16 mouse cellular contexts compared by ENCODE assay signal in the genomic region with DNA sequence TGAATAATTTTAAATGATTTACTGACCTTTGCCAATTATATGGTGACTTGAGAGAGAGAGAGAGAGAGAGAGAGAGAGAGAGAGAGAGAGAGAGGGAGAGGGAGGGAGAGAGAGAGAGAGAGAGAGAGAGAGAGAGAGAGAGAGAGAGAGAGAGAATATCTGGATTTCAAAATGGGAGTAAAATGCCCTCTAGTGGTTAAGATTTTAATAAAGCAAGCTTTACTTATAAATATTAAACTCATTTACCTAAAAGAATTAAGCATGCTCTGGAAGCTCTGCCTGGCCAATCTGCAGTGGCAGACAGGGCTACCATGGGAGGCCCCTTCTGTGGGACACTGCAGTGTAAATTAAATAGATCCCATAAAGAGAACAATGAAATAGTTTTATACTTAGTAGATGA.
DNase-seq lines count a peak whose midpoint lies in the region; ATAC-seq and TF ChIP-seq lines count a peak whose summit lies in the region.
"Had no signal": no experiment of that assay in that cellular context is flagged by ENCODE, and none has a peak within 500 bp of the region (broad histone marks: within the 10 kb centered on the region; RNA-seq: fewer than 3 reads in every experiment).

No protein-coding gene starts in this region.

- TF ChIP-seq CTCF in heart, adult 2 months (IDR thresholded peaks at IDR 0.05): peak; percentile 49
- peak in 1 of 2 experiments; percentile 27; a peak in 1 of 4 replicates for TF ChIP-seq CTCF in CH12.LX (conservative IDR thresholded peaks at IDR 0.05 in 1 of 2, IDR thresholded peaks at IDR 0.05 in 1 of 2; ENCODE audit: low read depth in 2 of 2, low read length in 2 of 2)

- TF ChIP-seq RAD21 in CH12.LX (IDR thresholded peaks at IDR 0.05; ENCODE audit: low read depth, low read length): no peak; the same call in none of the 2 replicates

- H3K4me3 ChIP-seq in heart, adult 2 months: no peak overlapping the region
- H3K4me3 ChIP-seq in limb, embryonic 14.5 days (replicated peaks; ENCODE audit: low read length): no peak overlapping the region
- no peak overlapping the region for H3K4me3 ChIP-seq in limb, embryonic 10.5 days
- no peak overlapping the region for H3K4me3 ChIP-seq in CH12.LX (replicated peaks in 1 of 3; ENCODE audit: low read depth in 2 of 3, low read length in 2 of 3, poor library complexity in 1 of 3)
- H3K4me3 ChIP-seq: embryonic facial prominence, embryonic 13.5 days; forebrain, embryonic 10.5 days; hindbrain, embryonic 13.5 days; limb, embryonic 15.5 days had no signal

- H3K36me3 ChIP-seq in heart, adult 2 months (ENCODE audit: control insufficient read depth, insufficient read depth, low read length): no peaks in the 10 kb centered on the region
- no peaks in the 10 kb centered on the region for H3K36me3 ChIP-seq in limb, embryonic 14.5 days (ENCODE audit: control insufficient read depth, insufficient read depth, low read length)
- H3K36me3 ChIP-seq in limb, embryonic 10.5 days: no peaks in the 10 kb centered on the region
- no peaks in the 10 kb centered on the region for H3K36me3 ChIP-seq in CH12.LX (replicated peaks in 1 of 2; ENCODE audit: control insufficient read depth in 1 of 2, insufficient read depth in 1 of 2, low read length in 1 of 2)
- H3K36me3 ChIP-seq: embryonic facial prominence, embryonic 13.5 days; forebrain, embryonic 10.5 days; hindbrain, embryonic 13.5 days; limb, embryonic 15.5 days had no signal

- no peak overlapping the region for H3K4me2 ChIP-seq in limb, embryonic 14.5 days (replicated peaks; ENCODE audit: low read depth, low read length, severe bottlenecking)
- H3K4me2 ChIP-seq in CH12.LX (ENCODE audit: insufficient read depth, low read depth, poor library complexity, severe bottlenecking): no peak overlapping the region
- H3K4me2 ChIP-seq: embryonic facial prominence, embryonic 13.5 days; hindbrain, embryonic 13.5 days; limb, embryonic 15.5 days had no signal

- ATAC-seq in limb, embryonic 14.5 days (ENCODE audit: low FRiP score, low read depth): no peak

- DNase-seq in heart, adult 2 months: no peak
- DNase-seq in heart, postnatal 4 days: no peak
- peak; percentile 38 for DNase-seq in limb, embryonic 14.5 days (ENCODE audit: low spot score)
- DNase-seq in limb, embryonic 10.5 days (ENCODE audit: low spot score): no peak
- no peak for DNase-seq in CH12.LX (ENCODE audit: extremely low read depth)
- DNase-seq in adipocyte (ENCODE audit: low spot score): peak; percentile 19
- DNase-seq in B cell, adult 2 months: no peak
- DNase-seq in spleen, adult 18-20 months: no peak
- DNase-seq: adrenal gland, adult 8-10 months; kidney, adult 2 months; lung, adult 2 months; thymus, postnatal 4 days had no signal

- no peaks in the 10 kb centered on the region for H3K27me3 ChIP-seq in heart, adult 2 months (ENCODE audit: control insufficient read depth, insufficient read depth, low read length)
- H3K27me3 ChIP-seq in limb, embryonic 14.5 days (ENCODE audit: control insufficient read depth, insufficient read depth, low read length): no peaks in the 10 kb centered on the region
- no peaks in the 10 kb centered on the region for H3K27me3 ChIP-seq in limb, embryonic 10.5 days (ENCODE audit: low read depth, poor library complexity, severe bottlenecking)
- no peaks in the 10 kb centered on the region for H3K27me3 ChIP-seq in CH12.LX (replicated peaks)
- H3K27me3 ChIP-seq: embryonic facial prominence, embryonic 13.5 days; limb, embryonic 15.5 days had no signal

- no peaks in the 10 kb centered on the region for H3K9me3 ChIP-seq in limb, embryonic 14.5 days (ENCODE audit: control insufficient read depth, low read length)
- no peaks in the 10 kb centered on the region for H3K9me3 ChIP-seq in limb, embryonic 10.5 days (replicated peaks)
- H3K9me3 ChIP-seq in CH12.LX (replicated peaks; ENCODE audit: low read length): peaks cover 47% of the 10 kb centered on the region
- H3K9me3 ChIP-seq: embryonic facial prominence, embryonic 13.5 days; forebrain, embryonic 10.5 days; hindbrain, embryonic 13.5 days; limb, embryonic 15.5 days had no signal

- intact Hi-C loops in heart, adult 2 months (cut with DNase I): no loop called here

- no peak for TF ChIP-seq POLR2A in heart, adult 2 months (IDR thresholded peaks at IDR 0.05; ENCODE audit: insufficient read depth, low read depth, low read length)
- no peak for TF ChIP-seq POLR2A in limb, embryonic 14.5 days (IDR thresholded peaks at IDR 0.05; ENCODE audit: borderline replicate concordance, extremely low read depth, insufficient read depth, insufficient read length)
- no peak for TF ChIP-seq POLR2A in CH12.LX (IDR thresholded peaks at IDR 0.05; ENCODE audit: low read depth, low read length)

- dilution Hi-C loops in CH12.LX (cut with MboI; ENCODE audit: extremely low pct_ligation_motif_present, extremely low pct_unique_long_range_greater_than_20kb, low sequenced_read_pairs): no loop called here

- no peaks in the 10 kb centered on the region for H3K4me1 ChIP-seq in heart, adult 2 months (ENCODE audit: control insufficient read depth, insufficient read depth, low read length)
- H3K4me1 ChIP-seq in limb, embryonic 14.5 days (ENCODE audit: control insufficient read depth, insufficient read depth, low read length): peaks cover 3% of the 10 kb centered on the region; the same call in 1 of the 2 replicates
- peaks cover 10% of the 10 kb centered on the region for H3K4me1 ChIP-seq in limb, embryonic 10.5 days
- H3K4me1 ChIP-seq in CH12.LX (ENCODE audit: control insufficient read depth in 1 of 2, insufficient read depth in 2 of 2): 0 out of 4 replicates have a peak, but pooled peaks cover 0 to 2% of the 10 kb centered on the region in 2 experiments

- TF ChIP-seq EP300 in heart, adult 2 months (IDR thresholded peaks at IDR 0.05; ENCODE audit: insufficient read depth, low read depth, low read length): no peak
- TF ChIP-seq EP300 in CH12.LX (IDR thresholded peaks at IDR 0.05; ENCODE audit: low read length): no peak

- no peaks in the 10 kb centered on the region for H3K79me2 ChIP-seq in heart, adult 2 months (replicated peaks; ENCODE audit: control insufficient read depth, insufficient read depth, low read length)
- H3K79me2 ChIP-seq in CH12.LX (replicated peaks; ENCODE audit: control insufficient read depth, extremely low read depth, insufficient read depth, poor library complexity, severe bottlenecking): no peaks in the 10 kb centered on the region

- in situ Hi-C loops in CH12.LX (cut with MboI; ENCODE audit: low pct_ligation_motif_present, low pct_unique_long_range_greater_than_20kb, low sequenced_read_pairs): loop anchor here (25.0 kb wide), 1 partner anchor 1068 kb away; no protein-coding TSS in a partner anchor

- no peak overlapping the region for H3K9ac ChIP-seq in heart, adult 2 months (ENCODE audit: low read depth, low read length)
- H3K9ac ChIP-seq in limb, embryonic 14.5 days (ENCODE audit: low read depth, low read length, severe bottlenecking): no peak overlapping the region
- no peak overlapping the region for H3K9ac ChIP-seq in CH12.LX (ENCODE audit: insufficient read depth, low read depth)
- H3K9ac ChIP-seq: embryonic facial prominence, embryonic 13.5 days; hindbrain, embryonic 13.5 days; limb, embryonic 15.5 days had no signal

- no peak overlapping the region for H3K27ac ChIP-seq in heart, adult 2 months
- H3K27ac ChIP-seq in limb, embryonic 14.5 days (replicated peaks; ENCODE audit: low read depth, low read length): no peak overlapping the region
- no peak overlapping the region for H3K27ac ChIP-seq in limb, embryonic 10.5 days
- no peak overlapping the region for H3K27ac ChIP-seq in CH12.LX (ENCODE audit: insufficient read depth, low read depth)
- H3K27ac ChIP-seq: embryonic facial prominence, embryonic 13.5 days; forebrain, embryonic 10.5 days; hindbrain, embryonic 13.5 days; limb, embryonic 15.5 days had no signal

TF ChIP-seq in CH12.LX, 34 proteins besides CTCF, POLR2A, EP300 and RAD21:
- TF ChIP-seq MAX (IDR thresholded peaks at IDR 0.05; ENCODE audit: low read length) (no peak), JUND (conservative IDR thresholded peaks at IDR 0.05; ENCODE audit: low read depth, low read length) (peak; percentile 42; the same call in 1 of the 2 replicates), MYC (IDR thresholded peaks at IDR 0.05; ENCODE audit: low read depth, low read length) (no peak)

Comparison
In these comparisons a context has a peak if more than half of its experiments do, and no peak if none do; other contexts are left out.
1. DNase-seq: peak in limb, embryonic 14.5 days (single experiment) and adipocyte (single experiment); none in heart, adult 2 months (0 of 2), heart, postnatal 4 days (single experiment), limb, embryonic 10.5 days (single experiment), CH12.LX (single experiment), B cell, adult 2 months (0 of 2) and spleen, adult 18-20 months (0 of 2).